Mouse (Mus musculus) embryo, embryonic 10 days (tissue): ENCODE measurements at regions not wholly inside any gene's neighbourhood (a gene's known extent, or its start where the extent isn't known, plus 50 kb on each side); places are given as distances from the start of the nearest gene placed in this dataset.
A peak's percentile ranks its signal among the peaks of the same experiment; 100 is the strongest.
"Not testable (repeated sequence)": the region's sequence is repeated elsewhere in the genome, so short reads cannot be mapped to it uniquely, and the experiment has no call there.

Source experiments
- DNase-seq: peaks from one replicate; pipeline ENCODE4 v3.0.0-alpha.2; 2015; ENCODE audit warnings: low spot score

- DNase-seq: no peak
These were observed 169.1 kb upstream of the Col8a1 start for GRCm38 (mm10) chr16:57923447-57924129.

DNA sequence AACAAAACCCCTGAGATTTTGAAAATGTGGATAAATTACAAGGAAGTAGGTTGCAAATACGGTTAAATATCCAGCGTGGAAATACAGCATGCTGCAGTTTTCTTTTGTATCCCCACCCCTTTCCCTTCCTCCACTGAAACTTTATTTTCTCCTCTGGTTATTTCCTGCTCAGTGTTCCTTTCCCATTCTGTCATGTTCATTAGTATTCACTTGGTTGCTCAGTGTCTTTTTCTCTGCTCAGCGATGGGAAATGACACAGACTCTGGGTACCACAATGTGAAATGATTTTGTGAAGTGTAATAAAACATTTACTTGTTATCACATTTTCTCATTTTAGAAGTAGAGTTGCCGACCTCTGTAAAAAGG, 169.6 kb upstream of the Col8a1 start:
- no peak for DNase-seq

- DNase-seq: no peak
These were observed 173.3 kb upstream of the Col8a1 start for GRCm38 (mm10) chr16:57927816-57928215.

DNA sequence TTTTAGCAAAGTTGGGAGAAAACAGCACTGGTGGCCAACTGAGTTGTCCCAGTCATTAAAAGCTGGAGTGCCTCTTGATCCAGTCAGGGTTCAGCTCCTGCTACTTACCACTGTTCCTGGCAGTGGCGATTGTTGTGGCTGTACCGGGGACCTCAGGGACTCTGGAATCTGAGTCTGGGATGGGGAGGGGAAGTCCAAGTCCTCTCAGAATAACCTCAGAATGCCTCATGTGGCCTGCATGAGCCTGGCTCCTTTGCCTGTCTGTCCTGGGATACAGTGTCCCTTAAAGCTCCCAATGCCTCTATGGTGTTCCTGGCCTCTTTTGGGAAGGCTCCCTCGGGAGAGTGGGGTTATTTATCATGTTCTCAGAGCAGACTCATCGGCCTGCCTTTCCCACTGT, 173.8 kb upstream of the Col8a1 start:
- DNase-seq: no peak

GRCm38 (mm10) chr16:57929151-57929764, 174.7 kb upstream of the Col8a1 start:
- no peak for DNase-seq

- no peak for DNase-seq
These were observed 190.9 kb upstream of the Col8a1 start for GRCm38 (mm10) chr16:57945404-57945803.

DNA sequence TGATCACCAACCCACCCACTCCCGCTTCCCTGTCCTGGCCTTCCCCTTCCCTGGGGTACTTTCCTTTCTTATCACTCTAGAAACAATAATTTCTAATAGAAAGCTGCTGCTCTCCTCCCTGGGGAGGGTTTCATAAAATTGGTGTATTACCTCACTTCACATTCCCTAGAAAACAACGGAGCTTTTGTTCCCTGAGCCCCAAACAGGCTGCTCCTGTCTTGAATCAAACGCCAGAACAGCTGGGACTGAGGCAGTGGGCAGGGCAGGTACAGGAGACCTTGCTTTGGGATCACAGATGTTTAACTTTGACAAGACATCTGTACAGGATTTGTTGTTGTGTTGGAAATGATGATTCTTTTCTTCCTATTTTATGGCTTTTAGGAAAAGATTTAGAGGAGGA, 192.8 kb upstream of the Col8a1 start:
- no peak for DNase-seq

- DNase-seq: no peak
These were observed 195.1 kb upstream of the Col8a1 start for GRCm38 (mm10) chr16:57949680-57950079.

- no peak for DNase-seq
These were observed 216.4 kb upstream of the Col8a1 start for GRCm38 (mm10) chr16:57970956-57971355.

- DNase-seq: peak; percentile 12
These were observed 229.6 kb upstream of the Col8a1 start for GRCm38 (mm10) chr16:57984111-57984510.

DNA sequence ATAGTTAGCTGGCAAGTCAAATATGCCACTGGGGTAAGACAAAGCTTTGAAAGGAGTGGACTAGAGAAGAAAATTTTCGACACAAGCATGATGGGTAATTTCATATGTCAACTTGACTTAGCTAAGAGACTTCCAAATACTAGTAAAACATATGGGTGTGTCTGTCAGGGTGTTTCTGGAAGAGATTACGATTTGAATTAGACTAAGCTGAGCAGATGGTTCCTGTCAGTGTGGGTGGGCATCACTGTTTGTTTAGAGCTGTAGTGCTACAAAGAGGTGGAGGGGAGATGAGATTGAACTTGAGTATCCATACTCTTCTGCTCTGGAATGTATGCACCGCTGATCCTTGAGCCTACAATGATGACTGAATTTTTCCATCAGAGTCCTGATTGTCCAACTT, 251.2 kb upstream of the Col8a1 start:
- no peak for DNase-seq

GRCm38 (mm10) chr16:58013557-58013956, 259.0 kb upstream of the Col8a1 start:
- DNase-seq: no peak

GRCm38 (mm10) chr16:58027525-58027924, 273.0 kb upstream of the Col8a1 start:
- no peak for DNase-seq

DNA sequence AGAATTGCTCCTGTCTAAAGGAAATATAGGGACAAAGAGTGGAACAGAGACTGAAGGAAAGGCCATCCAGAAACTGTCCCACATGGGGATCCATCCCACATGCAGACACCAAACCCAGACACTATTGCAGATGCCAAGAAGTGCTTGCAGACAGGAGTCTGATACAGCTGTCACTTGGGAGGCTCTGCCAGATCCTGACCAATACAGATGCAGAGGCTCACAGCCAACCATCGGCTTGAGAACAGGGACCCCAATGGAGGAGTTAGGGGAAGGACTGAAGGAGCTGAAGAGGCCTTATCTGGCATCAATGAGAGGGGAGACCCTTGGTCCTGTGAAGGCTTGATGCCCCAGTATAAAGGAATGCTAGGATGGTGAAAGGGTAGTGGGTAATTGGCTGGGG, 274.0 kb upstream of the Col8a1 start:
- not testable (repeated sequence) for DNase-seq

DNA sequence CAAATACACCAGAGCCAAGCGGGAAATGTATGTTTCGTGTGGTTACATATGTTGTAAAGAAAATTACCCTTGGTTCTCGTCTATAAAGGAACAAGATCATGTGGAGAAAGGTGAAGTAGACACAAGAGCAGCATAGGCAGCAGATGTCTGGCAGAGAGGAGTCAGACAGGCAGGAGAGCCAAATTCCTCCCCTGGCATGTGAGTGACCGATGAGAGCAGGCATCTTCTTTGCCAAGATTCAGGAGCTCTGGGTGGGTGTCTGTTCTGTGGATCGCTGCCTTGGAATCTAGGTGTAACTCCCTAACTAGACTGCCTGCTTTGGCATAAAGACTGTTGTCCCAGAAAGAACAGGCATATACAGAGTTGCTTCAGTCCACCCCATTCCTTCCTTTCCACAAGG, 275.1 kb upstream of the Col8a1 start:
- no peak for DNase-seq

DNA sequence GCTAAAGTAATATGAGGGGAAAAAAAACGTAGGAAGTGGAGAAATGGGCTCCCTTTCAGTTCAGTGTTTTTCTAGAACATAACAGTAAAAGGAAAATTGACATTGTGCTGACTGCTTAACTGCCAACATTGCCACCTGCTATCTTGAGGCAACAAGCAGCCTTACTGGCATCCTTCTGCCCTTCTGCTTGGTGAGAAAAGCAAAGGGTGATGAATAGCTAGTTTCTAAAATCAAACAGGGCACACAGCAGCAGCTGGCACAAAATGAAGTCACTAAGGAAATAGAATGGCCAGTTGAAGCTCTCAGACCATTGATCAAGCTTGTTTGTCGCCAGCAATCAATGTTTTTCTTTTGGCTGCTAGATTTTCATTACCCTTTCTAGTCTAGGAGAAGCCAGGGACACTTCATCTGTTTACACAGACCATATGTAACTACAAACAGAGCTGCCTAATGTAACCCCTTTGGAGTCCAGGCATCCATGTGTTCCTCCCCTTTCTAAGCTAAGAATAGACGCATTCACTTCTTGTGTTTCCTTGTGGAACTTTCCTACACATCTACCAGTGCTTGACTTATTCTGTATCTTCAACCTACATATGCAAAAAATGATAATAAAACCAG, 314.2 kb upstream of the Col8a1 start:
- no peak for DNase-seq

GRCm38 (mm10) chr16:58072441-58072840, 317.9 kb upstream of the Col8a1 start:
- DNase-seq: no peak

- no peak for DNase-seq
These were observed 307.9 kb upstream of the Dcbld2 start for GRCm38 (mm10) chr16:58100351-58100750.

DNA sequence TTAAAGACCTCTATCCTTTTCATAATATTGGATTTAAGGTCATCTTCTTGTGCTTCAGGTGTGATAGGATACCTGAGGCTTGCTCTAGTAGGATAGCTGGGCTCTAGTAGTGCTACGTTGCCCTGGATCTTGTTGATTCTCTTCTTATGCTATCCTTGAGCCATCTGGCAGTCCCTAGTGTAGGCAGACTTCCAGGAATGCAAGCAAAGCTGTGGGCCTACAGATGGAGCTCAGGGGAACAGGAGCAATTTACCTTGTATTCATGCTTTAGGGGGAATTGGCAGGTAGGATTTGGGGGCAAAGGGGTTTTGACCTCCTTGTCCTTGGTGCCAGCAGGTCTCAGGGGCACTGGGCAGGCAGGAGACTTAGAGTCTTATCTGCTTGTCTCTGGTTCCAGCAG, 297.8 kb upstream of the Dcbld2 start:
- no peak for DNase-seq

DNA sequence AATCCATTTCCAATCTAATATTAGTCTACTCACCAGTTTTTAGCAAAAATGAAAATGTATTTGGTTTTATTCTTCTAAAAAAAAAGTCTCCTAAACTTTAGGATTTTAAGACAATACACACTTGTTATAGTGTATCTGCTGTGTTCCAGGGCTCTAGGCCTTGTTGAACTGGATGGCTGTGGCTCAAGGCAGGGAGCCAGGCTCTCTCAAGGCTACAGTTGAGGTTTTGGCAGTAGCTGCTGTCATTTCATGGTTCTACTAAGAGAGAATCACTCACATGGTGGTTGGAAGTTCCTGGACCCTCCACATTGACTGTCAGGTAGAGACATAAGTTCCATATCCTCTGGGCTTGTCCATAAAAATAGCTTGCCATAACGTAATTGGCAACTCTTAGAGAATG, 282.2 kb upstream of the Dcbld2 start:
- no peak for DNase-seq

- no peak for DNase-seq
These were observed 271.9 kb upstream of the Dcbld2 start for GRCm38 (mm10) chr16:58136144-58136905.

GRCm38 (mm10) chr16:58136979-58137378, 271.3 kb upstream of the Dcbld2 start:
- no peak for DNase-seq

GRCm38 (mm10) chr16:58137728-58138279, 270.4 kb upstream of the Dcbld2 start:
- DNase-seq: no peak
